Mouse (Mus musculus) kidney, embryonic 15.5 days (tissue): ENCODE measurements at regions not wholly inside any gene's neighbourhood (a gene's known extent, or its start where the extent isn't known, plus 50 kb on each side); places are given as distances from the start of the nearest gene placed in this dataset.

Source experiments
- ATAC-seq: fragments of 200-750 bp; cut with Nextera tagmentation; replicated peaks from 2 replicates; pipeline ENCODE4 v1.8.0; 2017; ENCODE audit warnings: moderate TSS enrichment; ENCODE audit not compliant: low FRiP score
- H3K27ac ChIP-seq: fragments of 300-500 bp; sonication (generic); 2 replicates; pipeline ENCODE4 v1.5.1; 2015; ENCODE audit warnings: mild to moderate bottlenecking, inconsistent platforms
- H3K27me3 ChIP-seq: fragments of 300-500 bp; sonication (generic); 2 replicates; pipeline ENCODE4 v1.6.1; 2015; ENCODE audit warnings: inconsistent platforms
- H3K36me3 ChIP-seq: fragments of 300-500 bp; sonication (generic); 2 replicates; pipeline ENCODE4 v1.6.1; 2015; ENCODE audit warnings: inconsistent platforms
- H3K4me1 ChIP-seq: fragments of 300-500 bp; sonication (generic); 2 replicates; pipeline ENCODE4 v1.6.1; 2015; ENCODE audit warnings: inconsistent platforms
- H3K4me2 ChIP-seq: fragments of 300-500 bp; sonication (generic); 2 replicates; pipeline ENCODE4 v1.6.1; 2015; ENCODE audit warnings: moderate library complexity, mild to moderate bottlenecking, inconsistent platforms
- H3K4me3 ChIP-seq: fragments of 300-500 bp; sonication (generic); replicated peaks from 2 replicates; pipeline ENCODE4 v1.5.1; 2015; ENCODE audit warnings: mild to moderate bottlenecking, inconsistent platforms
- H3K9ac ChIP-seq: fragments of 300-500 bp; sonication (generic); 2 replicates; pipeline ENCODE4 v1.6.1; 2015; ENCODE audit warnings: mild to moderate bottlenecking, inconsistent platforms
- H3K9me3 ChIP-seq: fragments of 300-500 bp; sonication (generic); replicated peaks from 2 replicates; pipeline ENCODE4 v1.6.1; 2016; ENCODE audit warnings: inconsistent platforms
- WGBS: fragments of 180-500 bp; shearing (Covaris S2); methylation state at CpG from one replicate; pipeline ENCODE4 v1.1.7; 2015; ENCODE audit warnings: mixed read lengths; 5-methylcytosine and 5-hydroxymethylcytosine counted together

- Histone ChIP-seq H3K4me2 (no peak overlapping the region), H3K36me3 (no peaks in the 10 kb centered on the region), H3K27ac (no peak overlapping the region), H3K27me3 (peaks cover 50% of the 10 kb centered on the region), H3K4me3 (no peak overlapping the region), H3K4me1 (no peaks in the 10 kb centered on the region; the same call in 1 of the 2 replicates), H3K9me3 (no peaks in the 10 kb centered on the region), H3K9ac (no peak overlapping the region)
- ATAC-seq, result no peak
- 41% methylated on average over 2 of the region's 2 CpGs for WGBS
Measured at GRCm38 (mm10) chrX:99587284-99587683, 116.2 kb upstream of the Pja1 start.

GRCm38 (mm10) chrX:99586282-99586681 is 115.2 kb upstream of the Pja1 start:
- ATAC-seq, result peak; percentile 53; the same call in 1 of the 2 replicates
- Histone ChIP-seq H3K9ac (no peak overlapping the region), H3K27ac (peak overlapping the region; percentile 66), H3K4me2 (no peak overlapping the region), H3K9me3 (no peaks in the 10 kb centered on the region), H3K4me3 (no peak overlapping the region), H3K36me3 (no peaks in the 10 kb centered on the region), H3K4me1 (no peaks in the 10 kb centered on the region; the same call in 1 of the 2 replicates), H3K27me3 (peaks cover 47% of the 10 kb centered on the region)
- 71% methylated on average over 11 of the region's 11 CpGs for WGBS

GRCm38 (mm10) chrX:99585703-99586102 is 114.6 kb upstream of the Pja1 start:
- H3K27me3 ChIP-seq, result peaks cover 46% of the 10 kb centered on the region
- 48% methylated on average over 3 of the region's 3 CpGs for WGBS
- H3K4me2 ChIP-seq, result no peak overlapping the region
- H3K9ac ChIP-seq, result no peak overlapping the region
- H3K4me3 ChIP-seq, result no peak overlapping the region
- H3K36me3 ChIP-seq, result no peaks in the 10 kb centered on the region
- no peaks in the 10 kb centered on the region for H3K9me3 ChIP-seq
- peak; percentile 82 for ATAC-seq
- H3K27ac ChIP-seq, result peak overlapping the region; percentile 67
- H3K4me1 ChIP-seq, result no peaks in the 10 kb centered on the region; the same call in 1 of the 2 replicates

- Histone ChIP-seq H3K4me1 (peaks cover 18% of the 10 kb centered on the region), H3K9me3 (no peaks in the 10 kb centered on the region), H3K4me2 (no peak overlapping the region), H3K9ac (no peak overlapping the region), H3K4me3 (no peak overlapping the region), H3K27ac (no peak overlapping the region), H3K36me3 (no peaks in the 10 kb centered on the region), H3K27me3 (peaks cover 45% of the 10 kb centered on the region)
- no peak for ATAC-seq
- 96% methylated on average over 9 of the region's 9 CpGs for WGBS
Measured at GRCm38 (mm10) chrX:99582611-99583010, 111.5 kb upstream of the Pja1 start.

- H3K4me2 ChIP-seq, result no peak overlapping the region
- no peak overlapping the region for H3K9ac ChIP-seq
- no peaks in the 10 kb centered on the region for H3K9me3 ChIP-seq
- no peaks in the 10 kb centered on the region for H3K36me3 ChIP-seq
- H3K27ac ChIP-seq, result no peak overlapping the region
- WGBS, result 31% methylated on average over 10 of the region's 10 CpGs
- no peak overlapping the region for H3K4me3 ChIP-seq
- peaks cover 47% of the 10 kb centered on the region for H3K27me3 ChIP-seq
- peaks cover 18% of the 10 kb centered on the region for H3K4me1 ChIP-seq
- no peak for ATAC-seq
Measured at GRCm38 (mm10) chrX:99581632-99582466, 110.8 kb upstream of the Pja1 start.

- Histone ChIP-seq H3K4me2 (no peak overlapping the region), H3K9ac (no peak overlapping the region), H3K4me3 (no peak overlapping the region), H3K27ac (peak overlapping the region; percentile 58; the same call in 1 of the 2 replicates), H3K36me3 (no peaks in the 10 kb centered on the region), H3K9me3 (no peaks in the 10 kb centered on the region), H3K4me1 (peaks cover 29% of the 10 kb centered on the region), H3K27me3 (peaks cover 56% of the 10 kb centered on the region)
- 37% methylated on average over 4 of the region's 4 CpGs for WGBS
- 0 out of 2 replicates have a peak, but pooled peaks have one; percentile 13 for ATAC-seq
Measured at GRCm38 (mm10) chrX:99579206-99579605, 108.1 kb upstream of the Pja1 start.

- no peak overlapping the region for H3K9ac ChIP-seq
- no peaks in the 10 kb centered on the region for H3K9me3 ChIP-seq
- H3K36me3 ChIP-seq, result no peaks in the 10 kb centered on the region
- no peak overlapping the region for H3K4me3 ChIP-seq
- H3K27me3 ChIP-seq, result peaks cover 56% of the 10 kb centered on the region
- H3K4me1 ChIP-seq, result peaks cover 31% of the 10 kb centered on the region
- no peak overlapping the region for H3K4me2 ChIP-seq
- ATAC-seq, result peak; percentile 68; the same call in 1 of the 2 replicates
- H3K27ac ChIP-seq, result peak overlapping the region; percentile 58; the same call in 1 of the 2 replicates
- 41% methylated on average over 2 of the region's 2 CpGs for WGBS
Measured at GRCm38 (mm10) chrX:99578796-99579195, 107.7 kb upstream of the Pja1 start.

- 40% methylated on average over 5 of the region's 5 CpGs for WGBS
- no peaks in the 10 kb centered on the region for H3K9me3 ChIP-seq
- H3K9ac ChIP-seq, result no peak overlapping the region
- no peaks in the 10 kb centered on the region for H3K36me3 ChIP-seq
- H3K4me1 ChIP-seq, result peaks cover 31% of the 10 kb centered on the region
- ATAC-seq, result peak; percentile 65; the same call in 1 of the 2 replicates
- no peak overlapping the region for H3K4me2 ChIP-seq
- peaks cover 63% of the 10 kb centered on the region for H3K27me3 ChIP-seq
- H3K27ac ChIP-seq, result 0 out of 2 replicates have a peak overlapping the region, but pooled peaks have one; percentile 51
- H3K4me3 ChIP-seq, result no peak overlapping the region
Measured at GRCm38 (mm10) chrX:99575105-99575504, 104.0 kb upstream of the Pja1 start.

- Histone ChIP-seq H3K4me3 (peak overlapping the region; percentile 32), H3K9ac (no peak overlapping the region), H3K27me3 (peaks cover 63% of the 10 kb centered on the region), H3K4me2 (peak overlapping the region; percentile 59), H3K36me3 (no peaks in the 10 kb centered on the region), H3K4me1 (peaks cover 31% of the 10 kb centered on the region), H3K27ac (0 out of 2 replicates have a peak overlapping the region, but pooled peaks have one; percentile 51), H3K9me3 (no peaks in the 10 kb centered on the region)
- peak; percentile 26; the same call in 1 of the 2 replicates for ATAC-seq
- WGBS, result 39% methylated on average over 18 of the region's 18 CpGs
Measured at GRCm38 (mm10) chrX:99574441-99575103, 103.5 kb upstream of the Pja1 start.

- H3K36me3 ChIP-seq, result no peaks in the 10 kb centered on the region
- 75% methylated on average over 5 of the region's 5 CpGs for WGBS
- no peak overlapping the region for H3K9ac ChIP-seq
- no peak overlapping the region for H3K4me2 ChIP-seq
- peaks cover 80% of the 10 kb centered on the region for H3K27me3 ChIP-seq
- no peaks in the 10 kb centered on the region for H3K9me3 ChIP-seq
- H3K4me3 ChIP-seq, result no peak overlapping the region
- no peak for ATAC-seq
- H3K27ac ChIP-seq, result no peak overlapping the region
- peaks cover 21% of the 10 kb centered on the region for H3K4me1 ChIP-seq
Measured at GRCm38 (mm10) chrX:99570161-99570560, 99.1 kb upstream of the Pja1 start.

- ATAC-seq, result no peak
- H3K27me3 ChIP-seq, result peaks cover 78% of the 10 kb centered on the region
- H3K4me2 ChIP-seq, result peak overlapping the region; percentile 50
- 34% methylated on average over 10 of the region's 10 CpGs for WGBS
- H3K27ac ChIP-seq, result 0 out of 2 replicates have a peak overlapping the region, but pooled peaks have one; percentile 22
- no peak overlapping the region for H3K4me3 ChIP-seq
- no peaks in the 10 kb centered on the region for H3K36me3 ChIP-seq
- H3K4me1 ChIP-seq, result peaks cover 12% of the 10 kb centered on the region
- H3K9me3 ChIP-seq, result no peaks in the 10 kb centered on the region
- no peak overlapping the region for H3K9ac ChIP-seq
Measured at GRCm38 (mm10) chrX:99568244-99568643, 97.2 kb upstream of the Pja1 start.
